In genomic region chr15:78848467-78848866, GRCm38 (mm10) we compare ENCODE assay signal across 10 mouse cellular contexts. TPM values are rescaled to one million over a fixed set of nuclear protein-coding genes. Genes with fewer than 3 reads are reported as not detected.
DNase-seq lines count a peak whose midpoint lies in the region; ATAC-seq and TF ChIP-seq lines count a peak whose summit lies in the region.
"Had no signal": no experiment of that assay in that cellular context is flagged by ENCODE, and none has a peak within 500 bp of the region (broad histone marks: within the 10 kb centered on the region; RNA-seq: fewer than 3 reads in every experiment).

No protein-coding gene starts in this region.

- H3K4me3 ChIP-seq in forebrain, embryonic 14.5 days (ENCODE audit: low read depth, low read length) = no peak overlapping the region
- H3K4me3 ChIP-seq in forebrain, embryonic 16.5 days (replicated peaks; ENCODE audit: low read length) = no peak overlapping the region
- no peak overlapping the region for H3K4me3 ChIP-seq in left cerebral cortex, adult 2 months
- H3K4me3 ChIP-seq: liver, embryonic 15.5 days had no signal

- no peaks in the 10 kb centered on the region for H3K36me3 ChIP-seq in forebrain, embryonic 14.5 days (ENCODE audit: control insufficient read depth, insufficient read depth, low read length)
- H3K36me3 ChIP-seq in forebrain, embryonic 16.5 days (ENCODE audit: control insufficient read depth, insufficient read depth) = no peaks in the 10 kb centered on the region
- no peaks in the 10 kb centered on the region for H3K36me3 ChIP-seq in splenic B cell, adult 2 months (ENCODE audit: control insufficient read depth, insufficient read depth, low read length, poor library complexity, severe bottlenecking)

- intact Hi-C loops in left cerebral cortex, adult 2 months (cut with DNase I) = loop anchor here (1.0 to 5.0 kb wide), 2 partner anchors 22 to 226 kb away; no protein-coding TSS in a partner anchor

- H3K9ac ChIP-seq in forebrain, embryonic 14.5 days (ENCODE audit: low read length) = no peak overlapping the region
- H3K9ac ChIP-seq in forebrain, embryonic 16.5 days (replicated peaks; ENCODE audit: low read depth, low read length) = no peak overlapping the region
- H3K9ac ChIP-seq: liver, embryonic 15.5 days had no signal

- H3K9me3 ChIP-seq in forebrain, embryonic 14.5 days (replicated peaks; ENCODE audit: control insufficient read depth, low read length) = no peaks in the 10 kb centered on the region
- H3K9me3 ChIP-seq in forebrain, embryonic 16.5 days (ENCODE audit: control insufficient read depth, low read length) = no peaks in the 10 kb centered on the region
- H3K9me3 ChIP-seq: liver, embryonic 15.5 days had no signal

- H3K27ac ChIP-seq in forebrain, embryonic 14.5 days (ENCODE audit: low read depth, low read length) = no peak overlapping the region
- no peak overlapping the region for H3K27ac ChIP-seq in forebrain, embryonic 16.5 days (ENCODE audit: low read length)
- H3K27ac ChIP-seq in left cerebral cortex, adult 2 months = 0 out of 2 replicates have a peak overlapping the region, but pooled peaks have one; percentile 6
- H3K27ac ChIP-seq: liver, embryonic 15.5 days had no signal

- H3K27me3 ChIP-seq in forebrain, embryonic 14.5 days (replicated peaks; ENCODE audit: control insufficient read depth, insufficient read depth, low read length) = peaks cover 15% of the 10 kb centered on the region
- peaks cover 13% of the 10 kb centered on the region for H3K27me3 ChIP-seq in forebrain, embryonic 16.5 days (replicated peaks; ENCODE audit: control insufficient read depth, insufficient read depth, low read length)
- no peaks in the 10 kb centered on the region for H3K27me3 ChIP-seq in splenic B cell, adult 2 months (ENCODE audit: control insufficient read depth, insufficient read depth, low read length, poor library complexity, severe bottlenecking)
- H3K27me3 ChIP-seq: Patski had no signal

- peak; percentile 78 for DNase-seq in forebrain, embryonic 14.5 days (ENCODE audit: low spot score)
- DNase-seq in WW6 (ENCODE audit: low read depth, low spot score) = peak; percentile 53
- DNase-seq in cerebellum, postnatal 36 days = peak; percentile 82 to 87
- DNase-seq in left cerebral cortex, adult 2 months (ENCODE audit: extremely low spot score in 1 of 2, low spot score in 2 of 2) = peak; percentile 72 to 83
- DNase-seq in splenic B cell, adult 2 months (ENCODE audit: low read depth, low spot score) = peak; percentile 84

- H3K4me1 ChIP-seq in forebrain, embryonic 14.5 days (ENCODE audit: control insufficient read depth, insufficient read depth, low read length) = no peaks in the 10 kb centered on the region
- H3K4me1 ChIP-seq in forebrain, embryonic 16.5 days (replicated peaks; ENCODE audit: control insufficient read depth, insufficient read depth, low read length) = peaks cover 7% of the 10 kb centered on the region; the same call in 1 of the 2 replicates

- ATAC-seq in forebrain, embryonic 14.5 days = no peak
- ATAC-seq in forebrain, embryonic 16.5 days = no peak
- peak; percentile 38 to 57; a peak in 3 of 4 replicates for ATAC-seq in hematopoietic stem cell, adult 5-6 weeks (replicated peaks in 1 of 2; ENCODE audit: insufficient read depth in 1 of 2, low FRiP score in 2 of 2, low TSS enrichment in 1 of 2, low read depth in 1 of 2, poor library complexity in 2 of 2, severe bottlenecking in 2 of 2)
- ATAC-seq in monocyte, adult 5-6 weeks (replicated peaks; ENCODE audit: insufficient number of reproducible peaks, low FRiP score, low TSS enrichment, poor library complexity, severe bottlenecking) = peak; percentile 68; the same call in 1 of the 2 replicates
- ATAC-seq: Patski had no signal

- 27% methylated on average over 5 of the region's 5 CpGs for WGBS in forebrain, embryonic 14.5 days
- 24% methylated on average over 5 of the region's 5 CpGs for WGBS in forebrain, embryonic 16.5 days

- H3K4me2 ChIP-seq in forebrain, embryonic 14.5 days (ENCODE audit: low read length) = no peak overlapping the region
- H3K4me2 ChIP-seq in forebrain, embryonic 16.5 days (ENCODE audit: low read length) = no peak overlapping the region
- H3K4me2 ChIP-seq: liver, embryonic 15.5 days had no signal

- peak; percentile 95 for TF ChIP-seq CTCF in left cerebral cortex, adult 2 months (IDR thresholded peaks at IDR 0.05)

RNA-seq across cellular contexts. Expression of gene Cdc42ep1, which starts 6.0 kb away (rescaled TPM):
- polyA plus RNA-seq in forebrain, embryonic 14.5 days (2014; fragmentation: Nextera tagmentation; extraction: Ambion mirVana) = 5.1 and 8.0 TPM in 2 replicates
- polyA plus RNA-seq in forebrain, embryonic 16.5 days (2015; fragmentation: Nextera tagmentation; extraction: Ambion mirVana) = 9.7 and 11.0 TPM in 2 replicates
- total RNA-seq in hematopoietic stem cell, adult 5-6 weeks (2017) = not detected in 2 replicates
- total RNA-seq in left cerebral cortex, adult 2 months (2021) = 10 to 100 TPM; 10.6 to 13.1 TPM
- 0.29 to 1.2 TPM (median 0.75 TPM) in 3 replicates for total RNA-seq in monocyte, adult 5-6 weeks (2017)

RNA-seq across cellular contexts. Expression of gene Lgals2, which starts 6.9 kb away (rescaled TPM):
- not detected in 2 replicates for polyA plus RNA-seq in forebrain, embryonic 14.5 days (2014; fragmentation: Nextera tagmentation; extraction: Ambion mirVana)
- polyA plus RNA-seq in forebrain, embryonic 16.5 days (2015; fragmentation: Nextera tagmentation; extraction: Ambion mirVana) = not detected in 2 replicates
- not detected in 2 replicates for total RNA-seq in hematopoietic stem cell, adult 5-6 weeks (2017)
- total RNA-seq in left cerebral cortex, adult 2 months (2021) = not detected
- total RNA-seq in monocyte, adult 5-6 weeks (2017) = not detected in 3 replicates

RNA-seq across cellular contexts. Expression of gene Gga1, which starts 28.5 kb away (rescaled TPM):
- 34.8 and 46.5 TPM in 2 replicates for polyA plus RNA-seq in forebrain, embryonic 14.5 days (2014; fragmentation: Nextera tagmentation; extraction: Ambion mirVana)
- polyA plus RNA-seq in forebrain, embryonic 16.5 days (2015; fragmentation: Nextera tagmentation; extraction: Ambion mirVana) = 61.3 and 67.4 TPM in 2 replicates
- total RNA-seq in hematopoietic stem cell, adult 5-6 weeks (2017) = 11.9 and 12.3 TPM in 2 replicates
- total RNA-seq in left cerebral cortex, adult 2 months (2021) = 10 to 100 TPM; 64.8 to 68.2 TPM
- 18.3 to 37.9 TPM (median 20.8 TPM) in 3 replicates for total RNA-seq in monocyte, adult 5-6 weeks (2017)

RNA-seq across cellular contexts. Expression of gene Card10, which starts 45.6 kb away (rescaled TPM):
- polyA plus RNA-seq in forebrain, embryonic 14.5 days (2014; fragmentation: Nextera tagmentation; extraction: Ambion mirVana) = 1.1 and 1.4 TPM in 2 replicates
- 1.3 and 1.4 TPM in 2 replicates for polyA plus RNA-seq in forebrain, embryonic 16.5 days (2015; fragmentation: Nextera tagmentation; extraction: Ambion mirVana)
- 0.13 TPM in 1 of 2 replicates, not detected in the other for total RNA-seq in hematopoietic stem cell, adult 5-6 weeks (2017)
- 1 to 10 TPM; 4.8 TPM for total RNA-seq in left cerebral cortex, adult 2 months (2021)
- 0.21 to 3.7 TPM (median 2.1 TPM) in 3 replicates for total RNA-seq in monocyte, adult 5-6 weeks (2017)

RNA-seq across cellular contexts. Expression of gene Gm49510, which starts 51.0 kb away (rescaled TPM):
- polyA plus RNA-seq in forebrain, embryonic 14.5 days (2014; fragmentation: Nextera tagmentation; extraction: Ambion mirVana) = not detected in 2 replicates
- 0.19 and 0.30 TPM in 2 replicates for polyA plus RNA-seq in forebrain, embryonic 16.5 days (2015; fragmentation: Nextera tagmentation; extraction: Ambion mirVana)
- 1.7 TPM in 1 of 2 replicates, not detected in the other for total RNA-seq in hematopoietic stem cell, adult 5-6 weeks (2017)
- total RNA-seq in left cerebral cortex, adult 2 months (2021) = not detected
- total RNA-seq in monocyte, adult 5-6 weeks (2017) = 1.7 to 3.9 TPM (median 1.9 TPM) in 3 replicates

Comparison
In these comparisons a context has a peak if more than half of its experiments do, and no peak if none do; other contexts are left out.
1. ATAC-seq: peak in hematopoietic stem cell, adult 5-6 weeks (2 of 2) and monocyte, adult 5-6 weeks (single experiment); none in forebrain, embryonic 14.5 days (single experiment) and forebrain, embryonic 16.5 days (single experiment).
2. Peak in every context shown above with its lines, with median percentiles within 50 percentile points of each other: DNase-seq.